Mouse (Mus musculus) heart, adult 10 weeks (tissue): ENCODE data around the gene Syde1. TPM values are rescaled to one million over a fixed set of nuclear protein-coding genes. Genes with fewer than 3 reads are reported as not detected.

Experiments
- polyA plus RNA-seq: library from polyadenylated mRNA; stranded (reverse); fragments of 350-450 nt; fragmentation: Illumina TruSeq; extraction: RNeasy Lipid Tissue Mini Kit (QIAGEN cat#74804); gene quantifications from one replicate; pipeline ENCODE4 v1.2.3, GENCODE M21; 2014; ENCODE audit warnings: low read depth, low replicate concordance

Syde1 gene
- 14.8 TPM for polyA plus RNA-seq

DNA sequence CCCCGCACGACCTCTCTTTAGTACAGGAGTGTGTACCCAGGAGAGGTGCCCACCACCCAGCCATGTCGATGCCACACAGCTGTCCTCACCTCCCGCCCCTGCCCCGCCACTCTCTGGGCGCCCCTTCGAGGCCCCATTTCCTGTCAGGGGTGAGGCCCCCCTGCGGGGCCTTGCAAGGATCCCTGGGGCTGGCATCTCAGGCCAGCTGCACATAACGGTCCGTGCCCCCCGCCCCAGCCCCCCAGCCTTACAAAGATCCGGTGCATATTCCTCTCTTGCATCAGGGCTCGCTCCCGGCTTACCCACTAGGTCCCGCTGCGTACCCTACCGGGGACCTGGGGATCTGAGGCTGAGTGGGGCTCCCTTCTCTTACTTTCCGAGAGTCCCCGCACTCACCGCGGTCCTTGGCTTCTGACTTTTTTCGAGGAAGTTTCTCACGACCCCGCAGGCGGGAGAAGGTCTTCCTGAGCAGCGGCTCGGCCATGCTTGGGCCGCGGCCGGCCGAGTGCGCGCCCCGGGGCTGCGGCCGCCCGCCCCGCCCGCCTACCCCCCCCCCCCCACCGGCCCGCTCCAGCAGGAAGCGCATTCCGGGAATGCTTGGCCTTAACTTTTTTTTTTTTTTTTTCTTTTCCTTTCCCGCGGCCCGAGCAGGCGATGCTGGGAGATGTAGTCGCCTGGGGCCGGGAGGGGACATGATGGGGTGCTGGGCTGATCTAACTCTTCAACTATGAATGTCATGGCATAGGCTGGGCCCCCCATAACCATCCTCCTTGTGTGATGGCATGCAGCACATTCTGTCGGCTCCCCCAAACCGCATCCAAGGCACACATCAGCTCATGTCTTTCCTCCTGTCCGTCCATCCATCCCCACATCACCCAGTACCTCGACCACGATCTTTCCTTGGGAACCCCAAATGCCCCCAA is at the start of gene Syde1:
Gene Syde1 (minus strand): TSS at position 559 of the 923 bp plus-strand sequence.

DNA sequence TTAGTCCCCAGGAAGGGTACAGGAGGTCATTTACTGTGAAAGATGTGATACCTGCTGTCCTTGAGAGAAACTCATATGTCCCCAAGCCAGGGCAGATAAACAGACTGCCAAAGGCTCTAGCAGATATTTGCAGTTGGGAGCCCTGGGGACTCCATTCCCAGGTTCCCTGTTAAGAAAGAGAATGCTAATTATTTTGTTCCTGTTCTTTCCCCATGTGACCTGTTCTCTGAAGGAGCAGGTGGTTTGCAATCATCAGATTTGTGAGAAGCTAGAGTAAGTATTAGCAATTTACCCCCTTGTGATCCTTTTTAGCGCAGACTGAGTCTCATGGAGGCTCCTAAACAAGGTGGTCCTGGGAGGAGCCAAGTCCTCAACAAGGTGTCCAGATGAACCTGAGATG is 26.2 kb upstream of the Syde1 start, which contains the start of gene Olfr1357:
Gene Olfr1357 (minus strand): TSS at position 101 of the 400 bp plus-strand sequence.

DNA sequence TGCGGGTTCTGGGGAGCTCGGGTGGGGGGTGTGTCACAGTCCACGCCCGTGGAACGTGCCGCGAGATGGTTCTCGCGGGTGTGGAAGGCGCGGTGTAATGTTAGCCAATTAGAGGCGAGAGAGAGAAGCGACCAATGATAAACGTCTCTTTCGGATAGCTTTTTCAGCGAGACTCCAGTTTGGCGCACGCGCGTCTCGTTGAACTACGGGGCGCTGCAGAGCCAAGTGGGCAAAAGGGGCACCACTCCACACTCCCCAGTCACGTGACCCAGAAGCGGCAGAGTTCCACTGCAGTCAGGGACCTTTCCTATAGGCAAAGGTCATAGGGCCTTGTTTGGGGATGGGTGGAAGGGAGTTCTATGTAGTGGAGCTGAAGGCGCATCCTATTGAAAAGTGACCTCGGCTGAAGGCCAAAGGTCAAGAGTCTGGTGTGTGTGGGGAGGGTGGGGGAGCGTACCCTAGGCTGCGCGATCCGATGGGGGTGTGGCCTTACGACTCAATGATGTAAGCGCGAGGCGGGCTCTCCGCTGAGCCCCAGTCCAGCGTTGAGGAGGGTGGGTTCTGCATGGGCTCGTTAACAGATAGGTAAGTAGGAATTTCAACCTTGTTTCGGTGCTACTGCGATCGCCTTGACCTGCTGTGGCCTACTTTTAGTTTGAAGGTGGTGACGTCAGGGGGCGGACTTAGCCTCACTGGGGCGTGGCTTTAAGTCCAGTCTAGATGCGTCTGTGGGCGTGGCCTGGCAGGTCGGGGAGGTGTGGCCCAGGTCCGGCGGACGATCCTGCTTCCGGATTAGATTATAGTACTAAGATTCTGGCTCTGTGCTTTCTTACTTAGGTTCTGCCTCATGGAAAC is 17.3 kb downstream of the Syde1 start, which contains the start of gene Ilvbl:
Gene Ilvbl (plus strand): TSS at position 97 of the 855 bp plus-strand sequence.

Other genes with a start within 250 kb of the Syde1 start
- 162 TPM for gene Agpat3, start 239.5 kb downstream of the Syde1 start, polyA plus RNA-seq
- 106 TPM for gene Rrp1, start 178.9 kb downstream of the Syde1 start, polyA plus RNA-seq
- gene Cstb, start 166.3 kb downstream of the Syde1 start, polyA plus RNA-seq = 42.0 TPM
- gene Pdxk, start 127.0 kb downstream of the Syde1 start, polyA plus RNA-seq = 9.8 TPM
- gene Olfr1358, start 74.5 kb downstream of the Syde1 start, polyA plus RNA-seq = not detected
- 48.7 TPM for gene Ilvbl, start 17.6 kb downstream of the Syde1 start, polyA plus RNA-seq
- not detected for gene Olfr1357, start 26.1 kb upstream of the Syde1 start, polyA plus RNA-seq
- gene Casp14, start 126.3 kb upstream of the Syde1 start, polyA plus RNA-seq = not detected
- gene Ccdc105, start 161.1 kb upstream of the Syde1 start, polyA plus RNA-seq = not detected
- gene Slc1a6, start 188.5 kb upstream of the Syde1 start, polyA plus RNA-seq = not detected